Mouse (Mus musculus) brown adipose tissue, adult 24 weeks (tissue): ENCODE results near the gene Csrnp3. TPM values are rescaled to one million over a fixed set of nuclear protein-coding genes. Genes with fewer than 3 reads are reported as not detected.

Source experiments
- H3K27ac ChIP-seq: fragments of 200-500 bp; replicated peaks from 2 replicates; pipeline ENCODE4 v1.5.1; 2012; ENCODE audit warnings: low read depth, mild to moderate bottlenecking, low read length
- H3K4me1 ChIP-seq: fragments of 200-500 bp; 2 replicates; pipeline ENCODE4 v1.6.1; 2012; ENCODE audit warnings: low read length, mixed read lengths; ENCODE audit not compliant: control insufficient read depth, insufficient read depth, insufficient read length
- H3K4me3 ChIP-seq: fragments of 200-500 bp; 2 replicates; pipeline ENCODE4 v1.5.1; 2012; ENCODE audit warnings: low read depth, mild to moderate bottlenecking, low read length, moderate library complexity; ENCODE audit not compliant: insufficient read depth
- polyA plus RNA-seq: library from polyadenylated mRNA; stranded (reverse); fragments of >200 nt; gene quantifications from 2 replicates; pipeline ENCODE4 v1.2.4, GENCODE M21; 2012; ENCODE audit not compliant: missing spikeins, insufficient read depth, insufficient read length

Csrnp3 gene
- polyA plus RNA-seq, 1 experiment, result not detected

GRCm38 (mm10) chr2:66043441-66044404 lies 198.2 kb downstream of the Csrnp3 start:
- no peaks in the 10 kb centered on the region for H3K4me1 ChIP-seq
- no peak overlapping the region for H3K27ac ChIP-seq
- H3K4me3 ChIP-seq, result no peak overlapping the region

GRCm38 (mm10) chr2:66044405-66045089 lies 199.0 kb downstream of the Csrnp3 start:
- H3K27ac ChIP-seq, result no peak overlapping the region
- no peaks in the 10 kb centered on the region for H3K4me1 ChIP-seq
- H3K4me3 ChIP-seq, result no peak overlapping the region

GRCm38 (mm10) chr2:66063291-66063690 lies 217.7 kb downstream of the Csrnp3 start:
- no peak overlapping the region for H3K27ac ChIP-seq

GRCm38 (mm10) chr2:66069454-66069853 lies 223.9 kb downstream of the Csrnp3 start:
- Histone ChIP-seq H3K4me1 (no peaks in the 10 kb centered on the region), H3K27ac (no peak overlapping the region), H3K4me3 (no peak overlapping the region)

More at GRCm38 (mm10) chr2:66063291-66063690, 217.7 kb downstream of the Csrnp3 start:
- H3K4me3 ChIP-seq, result no peak overlapping the region
- no peaks in the 10 kb centered on the region for H3K4me1 ChIP-seq

- no peak overlapping the region for H3K27ac ChIP-seq
- H3K4me1 ChIP-seq, result no peaks in the 10 kb centered on the region
- H3K4me3 ChIP-seq, result no peak overlapping the region
These were observed 235.2 kb downstream of the Csrnp3 start for GRCm38 (mm10) chr2:66080731-66081130.

Other genes starting within 250 kb of the Csrnp3 start
- 0.21 and 0.63 TPM in 2 replicates for gene Scn2a, start 225.0 kb upstream of the Csrnp3 start, polyA plus RNA-seq